In genomic region chr3:22116188-22116587, GRCm38 (mm10) we compare ENCODE assay signal across 14 mouse cellular contexts.
"Had no signal": no experiment of that assay in that cellular context is flagged by ENCODE, and none has a peak within 500 bp of the region (broad histone marks: within the 10 kb centered on the region; RNA-seq: fewer than 3 reads in every experiment).

No protein-coding gene starts in this region.

- DNase-seq: kidney, adult 9 months; kidney, postnatal 36 days; layer of hippocampus, adult 9-11 months; layer of hippocampus, postnatal 36 days; lung, embryonic 14.5 days; lung, postnatal 10 days; midbrain, embryonic 14.5 days; right cerebral cortex, postnatal 4 days; spleen, adult 18-20 months; thymus, postnatal 4 days had no signal

- H3K36me3 ChIP-seq: limb, embryonic 15.5 days; liver, embryonic 12.5 days had no signal

- H3K4me2 ChIP-seq: limb, embryonic 15.5 days; liver, embryonic 12.5 days; lung, embryonic 14.5 days had no signal

- H3K9ac ChIP-seq: limb, embryonic 15.5 days; liver, embryonic 12.5 days; lung, embryonic 14.5 days had no signal

- H3K27ac ChIP-seq: kidney, postnatal 0 days; limb, embryonic 15.5 days; liver, embryonic 12.5 days; stomach, postnatal 0 days had no signal

- H3K27me3 ChIP-seq: limb, embryonic 15.5 days; liver, embryonic 12.5 days had no signal

- H3K4me3 ChIP-seq: limb, embryonic 15.5 days; liver, embryonic 12.5 days had no signal

- H3K9me3 ChIP-seq: limb, embryonic 15.5 days; liver, embryonic 12.5 days had no signal
